Mouse (Mus musculus): ENCODE results near the gene Pex5l. TPM values are rescaled to one million over a fixed set of nuclear protein-coding genes. Genes with fewer than 3 reads are reported as not detected.

The Pex5l gene
- 113 and 126 TPM in 2 replicates for polyA plus RNA-seq (2012; rRNA removed)

DNA sequence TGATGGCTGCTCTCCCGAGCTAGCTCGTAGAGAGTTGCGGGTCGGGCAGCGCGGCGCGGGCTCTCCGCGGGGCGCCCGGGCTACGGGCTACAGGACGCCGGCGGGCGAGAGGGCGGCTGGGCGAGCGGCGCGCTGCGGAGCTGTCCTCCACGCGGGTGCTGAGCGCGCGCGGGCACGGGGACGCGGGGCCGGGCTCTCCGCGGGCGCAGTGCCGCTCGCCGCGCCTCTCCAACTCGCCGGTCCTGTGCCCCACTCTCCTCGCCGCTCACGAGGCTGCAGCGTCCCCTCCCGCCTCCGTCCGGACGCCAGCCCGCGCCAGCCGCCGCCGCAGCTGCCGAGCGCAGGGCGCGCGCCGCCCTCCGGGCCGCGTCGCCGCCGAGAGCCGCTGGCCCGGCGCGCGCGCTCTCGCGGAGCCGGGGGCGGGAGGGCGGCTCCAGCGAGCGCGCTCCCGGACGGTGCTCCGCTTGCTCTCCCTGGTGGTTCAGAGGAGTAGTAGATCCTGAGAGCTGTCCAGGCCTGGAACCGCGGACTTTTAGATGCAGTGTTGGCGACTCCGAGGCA, at the start of gene Pex5l:
TSS of gene Pex5l (minus strand) at position 347 of the 561 bp plus-strand sequence.
- peak; percentile 19; the same call in 1 of the 2 replicates for TF ChIP-seq POLR2A (IDR thresholded peaks at IDR 0.05; ENCODE audit: extremely low read depth, insufficient read depth, low read length)
- peak; percentile 37; the same call in 1 of the 2 replicates for TF ChIP-seq CTCF (IDR thresholded peaks at IDR 0.05; ENCODE audit: extremely low read depth, insufficient read depth, low read length)
- H3K27ac ChIP-seq (ENCODE audit: insufficient read depth, low read length), result no peak within 1 kb of the TSS; the same call in 1 of the 2 replicates
- no peaks in the 10 kb centered on the region; the same call in 1 of the 2 replicates for H3K4me1 ChIP-seq (ENCODE audit: control insufficient read depth, insufficient read depth, low read length)
- peak within 1 kb of the TSS; percentile 90 for H3K4me3 ChIP-seq (ENCODE audit: insufficient read depth, low read length)

DNA sequence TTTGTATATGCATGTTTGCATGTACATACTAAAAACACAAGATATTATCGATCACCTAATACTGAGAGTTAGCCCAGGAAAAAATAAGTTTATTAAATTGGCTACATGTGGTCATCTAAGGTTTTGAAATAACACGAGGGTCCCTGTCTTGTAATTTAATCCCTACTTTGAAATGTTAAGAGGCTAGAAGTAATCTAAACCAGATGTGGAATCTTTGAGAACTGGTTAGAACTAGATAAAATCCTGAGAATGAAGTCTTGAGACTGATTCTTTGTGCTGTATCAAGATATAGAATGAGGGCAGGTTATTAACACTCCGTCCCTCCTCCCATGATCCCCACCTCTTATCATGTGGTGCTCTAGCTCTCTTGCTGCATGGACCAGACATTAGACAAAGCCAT, 22.1 kb upstream of the Pex5l start:
- no peak for TF ChIP-seq CTCF (IDR thresholded peaks at IDR 0.05; ENCODE audit: extremely low read depth, insufficient read depth, low read length)
- H3K4me1 ChIP-seq (ENCODE audit: control insufficient read depth, insufficient read depth, low read length), result no peaks in the 10 kb centered on the region
- no peak overlapping the region for H3K27ac ChIP-seq (ENCODE audit: insufficient read depth, low read length)
- no peak overlapping the region for H3K4me3 ChIP-seq (ENCODE audit: insufficient read depth, low read length)

DNA sequence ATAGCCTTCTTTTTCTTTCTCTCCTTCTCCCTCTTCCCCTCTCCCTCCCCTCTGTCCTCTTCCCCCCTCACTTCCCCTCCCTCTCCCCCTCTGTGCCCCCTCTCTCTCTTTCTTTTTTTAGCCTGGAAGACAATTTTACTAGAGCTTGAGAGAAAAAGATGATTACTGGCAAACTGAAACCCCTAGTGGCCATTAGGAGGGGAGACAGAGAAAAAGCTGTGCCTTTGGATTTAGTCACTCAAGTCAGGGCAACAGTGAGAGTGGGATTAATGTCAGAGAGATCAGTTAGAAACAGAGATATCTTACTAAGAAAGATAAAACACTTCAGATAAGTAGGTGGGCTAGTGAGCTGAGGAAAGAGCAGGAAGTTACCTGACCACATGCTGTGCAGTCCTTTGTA, 20.8 kb upstream of the Pex5l start:
- no peaks in the 10 kb centered on the region for H3K4me1 ChIP-seq (ENCODE audit: control insufficient read depth, insufficient read depth, low read length)
- no peak overlapping the region for H3K4me3 ChIP-seq (ENCODE audit: insufficient read depth, low read length)
- no peak overlapping the region for H3K27ac ChIP-seq (ENCODE audit: insufficient read depth, low read length)
- TF ChIP-seq POLR2A (IDR thresholded peaks at IDR 0.05; ENCODE audit: extremely low read depth, insufficient read depth, low read length) (no peak), CTCF (IDR thresholded peaks at IDR 0.05; ENCODE audit: extremely low read depth, insufficient read depth, low read length) (no peak)

DNA sequence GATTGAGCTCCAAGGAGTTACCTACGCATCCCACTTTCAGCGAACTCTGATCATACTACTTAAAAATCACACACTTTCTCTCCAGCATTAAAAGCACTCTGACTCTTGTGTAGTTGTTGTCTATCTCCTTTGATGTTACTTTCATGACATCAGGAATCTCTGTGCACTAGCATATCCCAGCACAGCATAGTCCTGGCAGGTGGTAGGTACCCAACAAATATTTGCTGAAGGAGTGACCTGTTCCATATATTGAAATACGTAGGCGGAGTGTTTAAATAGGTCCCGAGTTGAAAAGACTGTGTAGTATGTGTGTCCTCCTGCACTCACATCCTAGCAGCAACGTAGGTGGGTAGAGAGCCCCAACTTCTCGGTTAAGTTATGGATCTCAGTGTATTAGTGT, 545 bp upstream of the Pex5l start:
- H3K4me3 ChIP-seq (ENCODE audit: insufficient read depth, low read length), result 0 out of 2 replicates have a peak overlapping the region, but pooled peaks have one; percentile 90
- TF ChIP-seq POLR2A (IDR thresholded peaks at IDR 0.05; ENCODE audit: extremely low read depth, insufficient read depth, low read length), result no peak
- H3K4me1 ChIP-seq (ENCODE audit: control insufficient read depth, insufficient read depth, low read length), result no peaks in the 10 kb centered on the region
- no peak overlapping the region for H3K27ac ChIP-seq (ENCODE audit: insufficient read depth, low read length)

DNA sequence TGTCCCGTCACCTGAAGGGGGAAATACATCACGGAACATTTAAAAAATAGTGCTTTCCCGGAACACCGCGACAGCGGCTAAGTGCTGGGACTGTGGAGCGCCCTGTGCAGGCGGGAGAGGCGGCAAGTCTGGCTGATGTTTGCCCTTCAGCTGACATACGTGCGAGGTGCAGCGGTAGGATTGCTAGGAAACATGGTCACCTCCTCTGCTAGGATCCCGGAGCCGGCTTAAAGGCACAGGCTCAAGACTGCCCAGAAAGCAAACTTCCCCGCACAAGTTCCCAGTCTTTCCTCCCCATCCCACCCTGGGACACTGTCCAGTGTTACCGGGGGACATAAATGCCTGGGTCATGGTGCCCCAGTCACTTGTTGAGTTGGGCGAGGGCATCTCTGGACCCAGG, 649 bp downstream of the Pex5l start:
- Histone ChIP-seq H3K27ac (ENCODE audit: insufficient read depth, low read length) (no peak overlapping the region; the same call in 1 of the 2 replicates), H3K4me1 (ENCODE audit: control insufficient read depth, insufficient read depth, low read length) (no peaks in the 10 kb centered on the region; the same call in 1 of the 2 replicates), H3K4me3 (ENCODE audit: insufficient read depth, low read length) (peak overlapping the region; percentile 90)
- TF ChIP-seq POLR2A (IDR thresholded peaks at IDR 0.05; ENCODE audit: extremely low read depth, insufficient read depth, low read length) (no peak), CTCF (IDR thresholded peaks at IDR 0.05; ENCODE audit: extremely low read depth, insufficient read depth, low read length) (no peak)

DNA sequence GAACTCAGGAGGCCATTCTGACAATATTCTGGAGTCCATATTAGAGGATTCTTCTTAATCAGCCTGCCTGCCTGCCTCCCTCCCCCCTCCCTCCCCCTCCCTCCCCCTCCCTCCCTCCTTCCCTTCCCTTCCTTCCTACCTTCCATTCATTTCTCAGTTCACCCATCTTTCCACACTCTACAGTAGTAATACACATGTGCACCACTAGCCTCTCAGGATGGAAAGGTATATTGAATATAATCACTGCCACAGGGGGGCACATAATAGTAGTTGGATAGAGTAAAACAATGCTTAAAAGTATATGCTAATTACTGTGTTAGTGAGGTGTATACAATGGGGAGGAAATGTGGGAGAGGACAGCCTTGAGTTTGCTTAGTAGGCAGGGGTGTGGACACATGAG, 13.1 kb downstream of the Pex5l start:
- TF ChIP-seq POLR2A (IDR thresholded peaks at IDR 0.05; ENCODE audit: extremely low read depth, insufficient read depth, low read length) (no peak), CTCF (IDR thresholded peaks at IDR 0.05; ENCODE audit: extremely low read depth, insufficient read depth, low read length) (no peak)
- Histone ChIP-seq H3K4me1 (ENCODE audit: control insufficient read depth, insufficient read depth, low read length) (no peaks in the 10 kb centered on the region; the same call in 1 of the 2 replicates), H3K4me3 (ENCODE audit: insufficient read depth, low read length) (no peak overlapping the region), H3K27ac (ENCODE audit: insufficient read depth, low read length) (no peak overlapping the region)

DNA sequence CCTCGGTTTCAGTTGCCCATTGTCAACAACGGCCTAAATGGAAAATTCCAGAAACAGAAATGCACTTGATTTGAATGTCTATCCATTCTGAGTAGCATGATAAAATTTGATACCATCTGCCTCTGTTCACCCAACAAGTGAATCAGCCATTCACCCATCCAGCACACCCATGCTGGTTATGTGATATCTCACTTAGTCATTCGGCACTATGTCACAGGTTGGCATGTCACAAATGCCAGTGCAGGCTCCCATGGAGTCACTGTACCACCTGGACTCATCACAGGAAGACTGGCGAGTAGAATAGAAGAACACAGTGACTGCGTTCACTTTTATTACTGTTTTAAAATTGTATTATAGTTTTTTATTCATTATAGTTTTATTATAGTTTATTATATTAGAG, 18.3 kb downstream of the Pex5l start:
- TF ChIP-seq CTCF (IDR thresholded peaks at IDR 0.05; ENCODE audit: extremely low read depth, insufficient read depth, low read length), result no peak
- TF ChIP-seq POLR2A (IDR thresholded peaks at IDR 0.05; ENCODE audit: extremely low read depth, insufficient read depth, low read length), result no peak
- H3K4me3 ChIP-seq (ENCODE audit: insufficient read depth, low read length), result no peak overlapping the region
- no peak overlapping the region for H3K27ac ChIP-seq (ENCODE audit: insufficient read depth, low read length)
- peaks cover 1% of the 10 kb centered on the region; the same call in 1 of the 2 replicates for H3K4me1 ChIP-seq (ENCODE audit: control insufficient read depth, insufficient read depth, low read length)

DNA sequence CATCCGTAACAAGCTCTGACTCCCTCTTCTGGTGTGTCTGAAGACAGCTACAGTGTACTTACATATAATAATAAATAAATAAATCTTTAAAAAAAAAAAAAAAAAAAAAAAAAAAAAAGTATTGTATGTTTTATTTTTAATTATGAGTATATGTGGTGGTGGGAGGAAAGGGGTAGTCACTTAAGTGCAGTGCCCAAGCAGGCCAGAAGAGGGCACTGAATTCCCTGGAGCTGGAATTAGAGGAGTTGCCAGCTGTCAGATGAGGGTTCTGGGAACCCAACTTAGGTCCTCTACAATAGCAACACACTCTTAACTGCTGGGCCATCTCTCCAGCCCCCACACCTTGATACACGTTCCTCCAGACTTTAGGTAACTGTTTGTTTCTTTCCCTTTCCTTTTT, 37.3 kb downstream of the Pex5l start:
- Histone ChIP-seq H3K4me1 (ENCODE audit: control insufficient read depth, insufficient read depth, low read length) (no peaks in the 10 kb centered on the region), H3K27ac (ENCODE audit: insufficient read depth, low read length) (no peak overlapping the region), H3K4me3 (ENCODE audit: insufficient read depth, low read length) (no peak overlapping the region)
- TF ChIP-seq POLR2A (IDR thresholded peaks at IDR 0.05; ENCODE audit: extremely low read depth, insufficient read depth, low read length) (no peak), CTCF (IDR thresholded peaks at IDR 0.05; ENCODE audit: extremely low read depth, insufficient read depth, low read length) (no peak)

DNA sequence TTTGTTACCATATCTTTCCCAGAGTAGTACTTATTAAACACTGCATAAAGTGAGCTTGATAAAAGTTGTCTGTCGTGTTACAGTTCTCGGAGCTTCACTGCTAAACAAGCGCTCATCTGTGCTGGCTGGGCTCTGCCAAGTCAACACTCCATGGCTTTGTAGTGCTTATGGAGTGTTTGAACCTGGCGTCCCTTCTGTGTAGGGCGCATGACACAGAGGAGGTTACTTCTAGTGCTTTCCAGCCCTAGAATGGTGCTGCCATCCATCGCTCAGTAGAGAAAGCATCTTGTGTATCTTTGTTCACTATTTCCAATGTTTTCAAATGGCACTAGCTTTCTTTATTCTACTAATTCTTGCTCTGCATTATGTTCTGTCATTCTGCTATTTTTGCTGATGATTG, 39.5 kb downstream of the Pex5l start:
- Histone ChIP-seq H3K27ac (ENCODE audit: insufficient read depth, low read length) (no peak overlapping the region), H3K4me3 (ENCODE audit: insufficient read depth, low read length) (no peak overlapping the region), H3K4me1 (ENCODE audit: control insufficient read depth, insufficient read depth, low read length) (no peaks in the 10 kb centered on the region; the same call in 1 of the 2 replicates)
- TF ChIP-seq POLR2A (IDR thresholded peaks at IDR 0.05; ENCODE audit: extremely low read depth, insufficient read depth, low read length) (no peak), CTCF (IDR thresholded peaks at IDR 0.05; ENCODE audit: extremely low read depth, insufficient read depth, low read length) (no peak)

DNA sequence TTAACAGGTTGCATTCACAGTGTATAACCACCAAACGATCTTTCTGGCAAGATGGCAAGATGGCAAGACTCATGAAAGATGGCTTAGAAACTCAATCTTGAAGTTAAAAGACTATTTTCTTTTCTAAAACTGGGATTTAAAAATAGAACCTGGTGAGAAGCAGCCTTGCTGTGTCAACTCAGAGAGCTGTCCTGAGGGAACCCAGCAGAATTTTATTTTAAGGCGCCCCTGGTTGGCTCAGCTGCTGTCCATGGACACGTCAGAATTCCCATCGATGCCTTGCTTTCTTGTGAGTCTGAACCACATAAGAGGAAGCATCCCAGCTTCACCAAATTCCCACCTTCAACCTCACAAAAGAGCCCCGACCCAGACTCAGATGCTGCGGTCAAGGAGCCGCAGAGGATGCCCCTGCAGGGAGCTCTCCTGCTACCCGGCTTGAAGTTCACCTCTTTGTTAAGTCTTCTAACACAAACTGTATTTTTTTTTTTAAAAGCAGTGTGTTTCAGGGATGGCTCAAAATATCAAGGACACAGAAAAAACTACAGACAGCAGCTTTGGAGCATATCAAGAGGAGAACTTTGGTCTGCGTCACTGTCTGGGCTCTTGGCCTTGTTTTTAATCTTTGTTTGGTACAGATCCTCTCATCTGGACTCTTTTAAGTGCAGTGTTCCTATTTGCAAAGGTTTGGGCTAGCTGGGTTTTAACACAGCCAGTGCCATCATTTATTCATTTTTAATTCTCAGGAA, 44.3 kb downstream of the Pex5l start:
- no peak overlapping the region for H3K27ac ChIP-seq (ENCODE audit: insufficient read depth, low read length)
- TF ChIP-seq POLR2A (IDR thresholded peaks at IDR 0.05; ENCODE audit: extremely low read depth, insufficient read depth, low read length), result no peak
- no peak for TF ChIP-seq CTCF (IDR thresholded peaks at IDR 0.05; ENCODE audit: extremely low read depth, insufficient read depth, low read length)
- H3K4me1 ChIP-seq (ENCODE audit: control insufficient read depth, insufficient read depth, low read length), result no peaks in the 10 kb centered on the region; the same call in 1 of the 2 replicates
- H3K4me3 ChIP-seq (ENCODE audit: insufficient read depth, low read length), result no peak overlapping the region

Measured in cortical plate, adult 2 months (tissue).